Mouse (Mus musculus) stomach, embryonic 15.5 days (tissue): Measurements from ENCODE around the gene Sept9. TPM values are rescaled to one million over a fixed set of nuclear protein-coding genes. Genes with fewer than 3 reads are reported as not detected.

Experiments used
- ATAC-seq: fragments of 200-750 bp; cut with Nextera tagmentation; 2 replicates; pipeline ENCODE4 v1.8.0; 2017; ENCODE audit warnings: low read depth, moderate number of reproducible peaks, moderate TSS enrichment; ENCODE audit not compliant: insufficient read depth, low FRiP score
- H3K27ac ChIP-seq: fragments of 300-500 bp; sonication (generic); 2 replicates; pipeline ENCODE4 v1.5.1; 2015; ENCODE audit warnings: mild to moderate bottlenecking, inconsistent platforms
- H3K27me3 ChIP-seq: fragments of 300-500 bp; sonication (generic); replicated peaks from 2 replicates; pipeline ENCODE4 v1.6.1; 2015; ENCODE audit warnings: inconsistent platforms
- H3K36me3 ChIP-seq: fragments of 300-500 bp; sonication (generic); 2 replicates; pipeline ENCODE4 v1.6.1; 2015; ENCODE audit warnings: inconsistent platforms
- H3K4me1 ChIP-seq: fragments of 300-500 bp; sonication (generic); 2 replicates; pipeline ENCODE4 v1.6.1; 2015; ENCODE audit warnings: inconsistent platforms
- H3K4me2 ChIP-seq: fragments of 300-500 bp; sonication (generic); 2 replicates; pipeline ENCODE4 v1.6.1; 2015; ENCODE audit warnings: mild to moderate bottlenecking, inconsistent platforms
- H3K4me3 ChIP-seq: fragments of 300-500 bp; sonication (generic); replicated peaks from 2 replicates; pipeline ENCODE4 v1.5.1; 2015; ENCODE audit warnings: inconsistent platforms
- H3K9ac ChIP-seq: fragments of 300-500 bp; sonication (generic); 2 replicates; pipeline ENCODE4 v1.6.1; 2015; ENCODE audit warnings: inconsistent platforms
- H3K9me3 ChIP-seq: fragments of 300-500 bp; sonication (generic); 2 replicates; pipeline ENCODE4 v1.6.1; 2016; ENCODE audit warnings: inconsistent platforms
- WGBS: fragments of 180-500 bp; shearing (Covaris S2); methylation state at CpG from one replicate; pipeline ENCODE4 v1.1.7; 2015; 5-methylcytosine and 5-hydroxymethylcytosine counted together
- polyA plus RNA-seq: library from polyadenylated mRNA; unstranded; fragments of >200 nt; fragmentation: Nextera tagmentation; extraction: Ambion mirVana; gene quantifications from 2 replicates; pipeline ENCODE4 v1.2.1, GENCODE M21; 2015

Sept9 gene
- polyA plus RNA-seq, 1 experiment from 2014 or later, result 107 TPM

DNA sequence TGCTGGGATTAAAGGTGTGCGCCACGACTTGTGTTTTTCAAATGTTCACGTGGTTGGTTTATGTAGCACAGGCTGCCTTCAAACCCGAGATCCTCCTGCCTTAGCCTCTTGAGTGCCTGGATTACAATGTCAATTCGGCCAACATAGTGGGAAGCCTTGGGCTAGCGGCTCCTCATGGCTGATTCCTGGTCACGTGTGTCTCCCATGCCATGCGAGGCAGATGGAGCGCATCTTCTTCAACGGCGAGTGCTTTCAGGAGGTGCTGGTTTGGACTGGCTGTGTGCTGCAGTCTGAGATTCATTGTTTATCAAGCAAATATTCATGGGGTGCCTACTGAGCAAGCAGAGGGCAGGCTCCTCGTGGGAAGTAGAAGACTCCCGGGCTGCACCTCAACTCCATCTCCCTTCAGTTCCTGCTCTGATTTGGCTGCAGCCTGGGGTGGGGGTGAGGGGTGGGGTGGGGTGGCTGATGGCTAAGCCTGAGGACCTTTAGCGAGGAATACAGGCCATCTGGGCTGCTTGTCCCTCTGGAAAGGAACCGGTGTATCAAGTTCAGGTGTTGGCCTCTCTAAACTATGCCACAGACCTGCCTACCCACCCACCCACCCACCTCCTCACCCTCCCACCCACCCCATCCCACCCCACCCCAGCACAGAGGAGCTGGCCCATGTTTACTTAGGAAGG is 26.2 kb downstream of the Sept9 start:
- Histone ChIP-seq H3K4me2 (no peak overlapping the region), H3K36me3 (no peaks in the 10 kb centered on the region), H3K4me3 (no peak overlapping the region), H3K9me3 (no peaks in the 10 kb centered on the region), H3K27me3 (no peaks in the 10 kb centered on the region), H3K9ac (no peak overlapping the region), H3K27ac (peak overlapping the region; percentile 59; the same call in 1 of the 2 replicates), H3K4me1 (peaks cover 29% of the 10 kb centered on the region)
- ATAC-seq, result peak; percentile 43; the same call in 1 of the 2 replicates
- 70% methylated on average over 15 of the region's 15 CpGs for WGBS

- Histone ChIP-seq H3K4me3 (no peak overlapping the region), H3K36me3 (no peaks in the 10 kb centered on the region), H3K4me1 (peaks cover 29% of the 10 kb centered on the region), H3K27me3 (no peaks in the 10 kb centered on the region), H3K9me3 (no peaks in the 10 kb centered on the region), H3K27ac (peak overlapping the region; percentile 59; the same call in 1 of the 2 replicates), H3K9ac (no peak overlapping the region), H3K4me2 (no peak overlapping the region)
- 47% methylated on average over 5 of the region's 5 CpGs for WGBS
- no peak; the same call in 1 of the 2 replicates for ATAC-seq
Observed at GRCm38 (mm10) chr11:117226214-117226535, 26.7 kb downstream of the Sept9 start.

DNA sequence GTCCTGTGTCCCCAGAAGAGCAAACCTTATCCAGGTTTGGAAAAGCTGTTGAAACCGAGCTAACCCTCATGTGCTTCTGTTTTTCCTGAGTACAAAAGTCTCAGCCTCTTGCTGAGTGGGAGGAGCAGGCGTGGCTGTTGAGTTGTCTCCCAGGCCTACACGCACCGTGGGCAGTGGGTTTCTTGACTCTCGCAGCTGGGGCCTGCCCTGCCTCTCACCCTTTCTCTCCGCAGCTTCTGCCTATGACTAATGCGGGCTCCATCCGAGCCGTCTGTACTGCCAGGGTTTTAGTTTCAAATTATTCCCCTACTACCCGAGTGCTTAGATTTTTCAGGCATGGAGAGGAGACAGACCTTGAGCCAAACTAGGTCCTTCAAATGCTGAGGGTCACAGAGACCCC is 28.7 kb downstream of the Sept9 start:
- no peak for ATAC-seq
- no peak overlapping the region for H3K4me3 ChIP-seq
- no peaks in the 10 kb centered on the region for H3K9me3 ChIP-seq
- 52% methylated on average over 10 of the region's 10 CpGs for WGBS
- H3K4me1 ChIP-seq, result peaks cover 37% of the 10 kb centered on the region
- no peaks in the 10 kb centered on the region for H3K36me3 ChIP-seq
- H3K4me2 ChIP-seq, result no peak overlapping the region
- peak overlapping the region; percentile 26; the same call in 1 of the 2 replicates for H3K27ac ChIP-seq
- no peaks in the 10 kb centered on the region for H3K27me3 ChIP-seq
- no peak overlapping the region for H3K9ac ChIP-seq

DNA sequence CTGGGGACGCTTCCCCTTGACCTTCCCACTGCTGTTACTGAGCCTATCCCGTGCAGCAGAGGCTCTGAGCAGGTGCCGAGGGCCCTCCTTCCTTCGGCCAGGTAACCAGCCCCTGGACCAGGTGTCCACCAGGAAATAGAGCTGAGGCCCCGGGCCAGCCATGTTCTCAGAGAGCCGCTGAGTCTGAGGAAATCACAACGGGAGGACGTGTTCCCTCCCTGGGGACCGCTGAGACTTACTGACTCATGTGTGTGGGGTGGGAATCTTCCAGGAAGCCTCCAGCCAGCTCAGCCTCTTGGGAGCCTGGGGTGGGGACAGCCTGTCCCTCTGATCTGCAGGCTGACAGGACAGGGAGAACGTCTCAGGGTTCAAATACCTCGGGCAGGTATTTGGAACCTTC is 32.1 kb downstream of the Sept9 start:
- peak overlapping the region; percentile 67 for H3K27ac ChIP-seq
- H3K27me3 ChIP-seq, result no peaks in the 10 kb centered on the region
- WGBS, result 44% methylated on average over 11 of the region's 11 CpGs
- ATAC-seq, result no peak
- H3K4me3 ChIP-seq, result 0 out of 2 replicates have a peak overlapping the region, but pooled peaks have one; percentile 28
- H3K9me3 ChIP-seq, result no peaks in the 10 kb centered on the region
- H3K4me1 ChIP-seq, result peaks cover 61% of the 10 kb centered on the region
- H3K4me2 ChIP-seq, result peak overlapping the region; percentile 57
- no peak overlapping the region for H3K9ac ChIP-seq
- H3K36me3 ChIP-seq, result no peaks in the 10 kb centered on the region

DNA sequence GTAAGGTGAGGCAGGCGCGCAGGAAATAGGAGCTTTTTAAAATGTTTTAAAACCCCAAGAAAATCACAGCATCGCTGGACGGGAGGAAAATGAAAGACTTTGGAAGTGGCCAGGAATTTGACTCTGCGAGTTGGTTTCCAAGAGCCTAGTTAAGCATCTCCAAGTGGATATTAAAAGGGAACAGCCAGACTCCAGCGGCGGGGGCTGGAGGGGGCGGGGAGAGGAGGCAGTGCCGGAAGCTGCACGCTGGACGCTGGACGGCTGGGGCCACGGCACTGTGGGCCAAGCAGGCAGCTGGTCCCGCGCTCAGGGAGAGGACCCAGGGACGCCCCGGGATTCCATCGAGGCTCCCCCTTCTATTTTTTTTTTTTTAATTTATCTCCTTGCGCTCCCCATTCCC is 32.6 kb downstream of the Sept9 start:
- peaks cover 61% of the 10 kb centered on the region for H3K4me1 ChIP-seq
- no peaks in the 10 kb centered on the region for H3K36me3 ChIP-seq
- no peaks in the 10 kb centered on the region for H3K9me3 ChIP-seq
- WGBS, result 24% methylated on average over 19 of the region's 19 CpGs
- H3K27ac ChIP-seq, result peak overlapping the region; percentile 67
- peak; percentile 50; the same call in 1 of the 2 replicates for ATAC-seq
- no peaks in the 10 kb centered on the region for H3K27me3 ChIP-seq
- H3K4me2 ChIP-seq, result peak overlapping the region; percentile 57
- H3K4me3 ChIP-seq, result peak overlapping the region; percentile 28
- no peak overlapping the region for H3K9ac ChIP-seq

DNA sequence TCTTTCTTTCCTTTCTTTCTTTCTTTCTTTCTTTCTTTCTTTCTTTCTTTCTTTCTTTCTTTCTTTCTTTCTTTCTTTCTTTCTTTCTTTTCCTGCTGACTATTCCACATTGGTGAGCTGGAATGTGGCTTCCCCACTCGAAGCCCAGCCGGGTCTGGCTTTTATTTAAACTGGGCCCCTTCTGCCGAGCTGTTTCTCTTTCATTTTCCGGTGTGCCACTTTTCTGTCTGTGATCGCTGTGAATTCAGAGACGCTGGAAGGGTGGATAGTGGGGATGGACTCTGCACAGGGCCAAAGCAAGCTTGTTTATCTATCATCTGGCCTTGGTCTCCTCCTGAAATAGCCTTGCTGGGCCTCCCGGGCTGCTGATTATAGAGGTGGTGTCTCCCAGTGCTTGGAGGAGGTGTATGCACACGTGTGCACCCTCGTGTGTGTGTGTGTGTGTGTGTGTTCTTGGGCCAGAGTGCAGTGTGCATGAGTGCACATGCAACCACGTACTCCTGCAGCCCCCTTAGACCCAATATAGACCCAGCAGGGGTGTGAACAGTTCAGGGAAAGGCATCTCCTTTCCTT is 33.5 kb downstream of the Sept9 start:
- no peak overlapping the region for H3K9ac ChIP-seq
- H3K27me3 ChIP-seq, result no peaks in the 10 kb centered on the region
- WGBS, result 25% methylated on average over 10 of the region's 10 CpGs
- H3K9me3 ChIP-seq, result no peaks in the 10 kb centered on the region
- H3K36me3 ChIP-seq, result no peaks in the 10 kb centered on the region
- H3K4me3 ChIP-seq, result peak overlapping the region; percentile 19
- peak overlapping the region; percentile 57 for H3K4me2 ChIP-seq
- ATAC-seq, result no peak
- peaks cover 54% of the 10 kb centered on the region for H3K4me1 ChIP-seq
- no peak overlapping the region; the same call in 1 of the 2 replicates for H3K27ac ChIP-seq

- Histone ChIP-seq H3K4me3 (no peak overlapping the region), H3K9ac (no peak overlapping the region), H3K27ac (no peak overlapping the region), H3K27me3 (no peaks in the 10 kb centered on the region), H3K9me3 (no peaks in the 10 kb centered on the region), H3K4me1 (peaks cover 50% of the 10 kb centered on the region), H3K4me2 (peak overlapping the region; percentile 57; the same call in 1 of the 2 replicates), H3K36me3 (no peaks in the 10 kb centered on the region)
- ATAC-seq, result no peak
- 64% methylated on average over 8 of the region's 8 CpGs for WGBS
Observed at GRCm38 (mm10) chr11:117233818-117234217, 34.4 kb downstream of the Sept9 start.

GRCm38 (mm10) chr11:117235086-117235897 is 35.8 kb downstream of the Sept9 start:
- Histone ChIP-seq H3K27me3 (no peaks in the 10 kb centered on the region), H3K4me2 (no peak overlapping the region), H3K9me3 (no peaks in the 10 kb centered on the region), H3K4me3 (no peak overlapping the region), H3K4me1 (peaks cover 49% of the 10 kb centered on the region), H3K9ac (no peak overlapping the region), H3K27ac (peak overlapping the region; percentile 55), H3K36me3 (no peaks in the 10 kb centered on the region)
- 42% methylated on average over 12 of the region's 12 CpGs for WGBS
- ATAC-seq, result no peak

DNA sequence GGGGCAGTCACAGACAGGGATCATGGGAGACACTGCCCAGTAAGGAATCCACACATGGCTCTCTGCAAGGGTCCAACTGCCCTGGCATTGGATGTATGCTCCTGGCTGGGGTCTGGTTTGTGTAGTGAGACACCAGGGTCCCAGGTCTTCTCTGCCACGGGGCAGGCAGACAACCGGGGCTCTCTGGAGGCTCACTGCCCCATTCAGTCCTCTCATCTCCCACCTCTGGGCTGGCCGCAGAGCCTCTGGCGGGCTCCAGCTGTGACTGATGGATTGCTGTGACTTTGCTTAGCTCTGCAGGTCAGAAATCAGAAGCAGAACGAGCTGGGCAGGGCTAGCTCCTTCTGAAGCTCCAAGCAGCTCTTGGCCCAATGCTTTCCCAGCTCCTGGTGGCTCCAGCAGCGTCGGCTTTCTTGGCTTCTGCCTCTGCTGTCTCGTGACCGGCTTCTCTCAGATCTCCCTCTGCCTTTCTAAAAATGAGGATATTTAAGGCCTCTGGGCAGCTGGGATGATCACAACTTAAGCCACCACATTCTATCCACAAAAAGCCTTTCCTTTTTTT is 36.5 kb downstream of the Sept9 start:
- H3K9ac ChIP-seq, result no peak overlapping the region
- 29% methylated on average over 9 of the region's 9 CpGs for WGBS

DNA sequence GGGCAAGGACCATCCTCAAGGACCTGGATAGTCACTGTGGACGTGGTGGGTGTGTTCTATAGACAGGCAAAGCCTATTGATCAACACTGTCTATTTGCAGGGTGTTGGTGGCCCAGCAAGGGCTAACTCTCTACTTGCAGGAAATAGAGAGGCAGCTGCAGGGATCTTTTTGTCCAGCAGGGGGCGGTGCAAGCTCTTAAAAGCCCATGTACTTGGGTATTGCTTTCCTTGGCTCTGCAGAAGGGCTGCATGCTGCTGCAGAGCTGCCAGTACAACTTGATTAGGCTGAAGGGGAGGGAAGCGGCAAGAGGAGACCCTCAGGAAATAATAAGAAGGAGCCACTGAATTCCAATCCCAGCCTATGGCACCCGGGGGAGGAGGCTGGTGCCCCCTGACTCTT is 38.7 kb downstream of the Sept9 start:
- Histone ChIP-seq H3K4me1 (peaks cover 36% of the 10 kb centered on the region), H3K4me3 (no peak overlapping the region), H3K27me3 (no peaks in the 10 kb centered on the region), H3K9ac (no peak overlapping the region), H3K9me3 (no peaks in the 10 kb centered on the region), H3K27ac (no peak overlapping the region), H3K36me3 (no peaks in the 10 kb centered on the region), H3K4me2 (no peak overlapping the region)
- WGBS, result 1% methylated on average over 4 of the region's 4 CpGs
- ATAC-seq, result no peak

More for the DNA sequence above, 36.5 kb downstream of the Sept9 start:
- Histone ChIP-seq H3K4me3 (no peak overlapping the region), H3K27ac (peak overlapping the region; percentile 55), H3K4me2 (no peak overlapping the region), H3K27me3 (no peaks in the 10 kb centered on the region), H3K9me3 (no peaks in the 10 kb centered on the region), H3K4me1 (peaks cover 49% of the 10 kb centered on the region), H3K36me3 (no peaks in the 10 kb centered on the region)
- no peak for ATAC-seq

- no peak for ATAC-seq
- H3K27ac ChIP-seq, result no peak overlapping the region
- H3K4me1 ChIP-seq, result peaks cover 22% of the 10 kb centered on the region
- no peak overlapping the region for H3K9ac ChIP-seq
- H3K4me3 ChIP-seq, result no peak overlapping the region
- no peaks in the 10 kb centered on the region for H3K9me3 ChIP-seq
- no peak overlapping the region for H3K4me2 ChIP-seq
- no peaks in the 10 kb centered on the region for H3K36me3 ChIP-seq
- H3K27me3 ChIP-seq, result no peaks in the 10 kb centered on the region
- 83% methylated on average over 6 of the region's 6 CpGs for WGBS
Observed at GRCm38 (mm10) chr11:117239617-117240016, 40.2 kb downstream of the Sept9 start.

- H3K9ac ChIP-seq, result no peak overlapping the region
- no peaks in the 10 kb centered on the region for H3K36me3 ChIP-seq
- H3K4me2 ChIP-seq, result no peak overlapping the region
- H3K4me3 ChIP-seq, result no peak overlapping the region
- H3K9me3 ChIP-seq, result no peaks in the 10 kb centered on the region
- H3K27me3 ChIP-seq, result no peaks in the 10 kb centered on the region
- H3K27ac ChIP-seq, result no peak overlapping the region
- peaks cover 15% of the 10 kb centered on the region for H3K4me1 ChIP-seq
- no peak for ATAC-seq
- WGBS, result 74% methylated on average over 9 of the region's 9 CpGs
Observed at GRCm38 (mm10) chr11:117240322-117240721, 40.9 kb downstream of the Sept9 start.
